ENCODE assay signal across 10 mouse cellular contexts in genomic region chr16:43363316-43363715, GRCm38 (mm10).
A peak's percentile ranks its signal among the peaks of the same experiment; 100 is the strongest.
DNase-seq lines count a peak whose midpoint lies in the region; ATAC-seq and TF ChIP-seq lines count a peak whose summit lies in the region.
"Had no signal": no experiment of that assay in that cellular context is flagged by ENCODE, and none has a peak within 500 bp of the region (broad histone marks: within the 10 kb centered on the region; RNA-seq: fewer than 3 reads in every experiment).

No protein-coding gene starts in this region.

- H3K4me2 ChIP-seq in embryonic facial prominence, embryonic 14.5 days (ENCODE audit: low read depth, low read length): peak overlapping the region; percentile 27
- H3K4me2 ChIP-seq: limb, embryonic 13.5 days; neural tube, embryonic 12.5 days had no signal

- peak overlapping the region; percentile 80 for H3K27ac ChIP-seq in left cerebral cortex, adult 2 months
- peak overlapping the region; percentile 54; the same call in 1 of the 2 replicates for H3K27ac ChIP-seq in embryonic facial prominence, embryonic 14.5 days (replicated peaks; ENCODE audit: low read depth, low read length)
- H3K27ac ChIP-seq: limb, embryonic 13.5 days; neural tube, embryonic 12.5 days had no signal

- peak; percentile 34 for DNase-seq in adrenal gland, postnatal 10 days
- no peak for DNase-seq in adrenal gland, postnatal 14 days
- no peak for DNase-seq in left cerebral cortex, adult 2 months (ENCODE audit: extremely low spot score in 1 of 2, low spot score in 2 of 2)
- DNase-seq in left cerebral cortex, postnatal 4 days: no peak
- DNase-seq in embryonic facial prominence, embryonic 14.5 days (ENCODE audit: low spot score): no peak
- DNase-seq in lung, postnatal 10 days: peak; percentile 9
- DNase-seq in embryo, embryonic 11 days: no peak
- DNase-seq in cerebellum, adult 18-20 months: no peak

- no peak for TF ChIP-seq CTCF in left cerebral cortex, adult 2 months (IDR thresholded peaks at IDR 0.05)

- intact Hi-C loops in left cerebral cortex, adult 2 months (cut with DNase I): loop anchor here (2.0 kb wide), 1 partner anchor 29 kb away; no protein-coding TSS in a partner anchor
- intact Hi-C loops in left cerebral cortex, postnatal 4 days (cut with DNase I): no loop called here

- no peak for ATAC-seq in embryonic facial prominence, embryonic 14.5 days (ENCODE audit: low read depth)

- peaks cover 14% of the 10 kb centered on the region for H3K4me1 ChIP-seq in embryonic facial prominence, embryonic 14.5 days (ENCODE audit: control insufficient read depth, insufficient read depth, low read length)

- H3K36me3 ChIP-seq in embryonic facial prominence, embryonic 14.5 days (ENCODE audit: control insufficient read depth, insufficient read depth, low read length): no peaks in the 10 kb centered on the region
- H3K36me3 ChIP-seq: limb, embryonic 13.5 days; neural tube, embryonic 12.5 days had no signal

- no peaks in the 10 kb centered on the region for H3K9me3 ChIP-seq in embryonic facial prominence, embryonic 14.5 days (ENCODE audit: control insufficient read depth, low read length)
- H3K9me3 ChIP-seq: limb, embryonic 13.5 days; neural tube, embryonic 12.5 days had no signal

- no peak overlapping the region for H3K9ac ChIP-seq in embryonic facial prominence, embryonic 14.5 days (ENCODE audit: low read depth, low read length)
- H3K9ac ChIP-seq: limb, embryonic 13.5 days; neural tube, embryonic 12.5 days had no signal

- H3K4me3 ChIP-seq in left cerebral cortex, adult 2 months: peak overlapping the region; percentile 22; the same call in 1 of the 2 replicates
- no peak overlapping the region for H3K4me3 ChIP-seq in embryonic facial prominence, embryonic 14.5 days (ENCODE audit: low read depth, low read length)
- H3K4me3 ChIP-seq: limb, embryonic 13.5 days; neural tube, embryonic 12.5 days had no signal

- 47% methylated on average over 6 of the region's 6 CpGs for WGBS in embryonic facial prominence, embryonic 14.5 days

- no peaks in the 10 kb centered on the region for H3K27me3 ChIP-seq in embryonic facial prominence, embryonic 14.5 days (replicated peaks; ENCODE audit: control insufficient read depth, insufficient read depth, low read length)
- H3K27me3 ChIP-seq: limb, embryonic 13.5 days; neural tube, embryonic 12.5 days had no signal

Comparison
In these comparisons a context has a peak if more than half of its experiments do, and no peak if none do; other contexts are left out.
1. DNase-seq: peak in adrenal gland, postnatal 10 days (single experiment) and lung, postnatal 10 days (single experiment); none in adrenal gland, postnatal 14 days (single experiment), left cerebral cortex, adult 2 months (0 of 2), left cerebral cortex, postnatal 4 days (single experiment), embryonic facial prominence, embryonic 14.5 days (single experiment), embryo, embryonic 11 days (single experiment) and cerebellum, adult 18-20 months (0 of 2).